Mouse (Mus musculus): ENCODE results near the gene Smg7. TPM values are rescaled to one million over a fixed set of nuclear protein-coding genes. Genes with fewer than 3 reads are reported as not detected.
A peak's percentile ranks its signal among the peaks of the same experiment; 100 is the strongest.
"Not testable (repeated sequence)": the region's sequence is repeated elsewhere in the genome, so short reads cannot be mapped to it uniquely, and the experiment has no call there.

Smg7 gene
- polyA plus RNA-seq, 1 experiment from 2014 or later = 10.3 TPM

- DNase-seq (ENCODE audit: low spot score) = no peak
- Histone ChIP-seq H3K27me3 (ENCODE audit: control insufficient read depth, insufficient read depth, low read length) (no peaks in the 10 kb centered on the region), H3K36me3 (ENCODE audit: control insufficient read depth, insufficient read depth, low read length) (no peaks in the 10 kb centered on the region), H3K4me1 (replicated peaks; ENCODE audit: control insufficient read depth, insufficient read depth) (no peaks in the 10 kb centered on the region; the same call in 1 of the 2 replicates), H3K9me3 (ENCODE audit: control insufficient read depth, low read length) (no peaks in the 10 kb centered on the region), H3K9ac (ENCODE audit: low read length) (peak overlapping the region; percentile 66), H3K4me2 (replicated peaks; ENCODE audit: low read depth) (peak overlapping the region; percentile 99), H3K27ac (replicated peaks) (peak overlapping the region; percentile 99), H3K4me3 (ENCODE audit: low read depth, low read length) (peak overlapping the region; percentile 97)
- WGBS = under 1% methylated on average over 36 of the region's 36 CpGs
- peak; percentile 14; the same call in 1 of the 2 replicates for ATAC-seq (ENCODE audit: low FRiP score, low TSS enrichment)
- TF ChIP-seq EP300 (optimal IDR thresholded peaks at IDR 0.05) = no peak
- TF ChIP-seq CTCF (IDR thresholded peaks at IDR 0.05; ENCODE audit: low read depth) = no peak
These were observed 1.2 kb upstream of the Smg7 start for GRCm38 (mm10) chr1:152903591-152904135.

DNA sequence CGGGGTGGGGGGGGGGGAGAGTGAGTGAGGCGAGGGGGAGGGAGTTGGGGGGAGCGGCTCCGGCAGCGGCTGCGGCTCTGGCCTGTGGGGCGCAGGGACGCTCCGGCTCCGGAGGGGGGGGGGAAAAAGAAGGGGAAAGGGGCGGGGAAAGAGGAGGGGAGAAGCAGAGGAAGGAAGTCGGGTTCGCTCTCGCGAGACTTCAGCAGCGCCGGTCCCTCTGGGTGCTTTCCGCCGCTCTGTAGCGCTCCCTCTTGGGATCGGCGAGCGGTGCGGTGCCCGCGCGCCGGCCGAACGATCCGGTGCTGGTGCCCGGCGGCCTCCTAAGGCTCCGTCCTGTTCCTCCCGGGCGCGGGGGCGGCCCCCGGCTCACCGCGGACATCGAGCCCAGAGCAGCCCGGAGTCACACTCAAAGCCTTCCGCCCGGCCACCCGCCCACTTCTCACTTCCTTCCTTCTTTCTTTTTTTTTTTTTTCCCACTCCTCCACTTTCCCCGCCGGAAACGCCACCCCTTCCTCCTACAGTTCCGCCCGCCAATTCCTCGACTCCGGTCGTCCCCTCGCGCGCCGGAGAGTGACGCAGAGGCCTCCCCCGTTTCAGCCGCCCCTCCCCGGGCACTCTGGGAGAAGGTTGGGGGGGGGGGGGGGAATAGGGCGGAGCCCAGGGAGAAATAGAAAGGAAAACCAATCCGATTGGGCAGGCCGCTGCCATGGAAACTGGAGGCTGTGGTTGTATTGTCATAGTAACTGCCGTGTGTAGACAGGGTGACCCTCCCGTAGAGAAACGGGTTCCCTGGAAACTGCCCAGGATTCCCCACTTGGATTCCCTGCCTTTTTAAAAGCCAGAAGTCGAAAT is 445 bp upstream of the Smg7 start:
- 0% methylated on average over 41 of the region's 69 CpGs for WGBS
- H3K9me3 ChIP-seq (ENCODE audit: control insufficient read depth, low read length) = no peaks in the 10 kb centered on the region
- TF ChIP-seq CTCF (IDR thresholded peaks at IDR 0.05; ENCODE audit: low read depth) (no peak), EP300 (optimal IDR thresholded peaks at IDR 0.05) (peak; percentile 96)
- H3K4me1 ChIP-seq (replicated peaks; ENCODE audit: control insufficient read depth, insufficient read depth) = no peaks in the 10 kb centered on the region; the same call in 1 of the 2 replicates
- peak overlapping the region; percentile 93 for H3K9ac ChIP-seq (ENCODE audit: low read length)
- H3K27ac ChIP-seq (replicated peaks) = peak overlapping the region; percentile 99
- ATAC-seq (ENCODE audit: low FRiP score, low TSS enrichment) (peak; percentile 89), DNase-seq (ENCODE audit: low spot score) (peak; percentile 97)
- H3K4me2 ChIP-seq (replicated peaks; ENCODE audit: low read depth) = peak overlapping the region; percentile 99
- H3K4me3 ChIP-seq (ENCODE audit: low read depth, low read length) = peak overlapping the region; percentile 97
- no peaks in the 10 kb centered on the region for H3K27me3 ChIP-seq (ENCODE audit: control insufficient read depth, insufficient read depth, low read length)
- H3K36me3 ChIP-seq (ENCODE audit: control insufficient read depth, insufficient read depth, low read length) = no peaks in the 10 kb centered on the region

DNA sequence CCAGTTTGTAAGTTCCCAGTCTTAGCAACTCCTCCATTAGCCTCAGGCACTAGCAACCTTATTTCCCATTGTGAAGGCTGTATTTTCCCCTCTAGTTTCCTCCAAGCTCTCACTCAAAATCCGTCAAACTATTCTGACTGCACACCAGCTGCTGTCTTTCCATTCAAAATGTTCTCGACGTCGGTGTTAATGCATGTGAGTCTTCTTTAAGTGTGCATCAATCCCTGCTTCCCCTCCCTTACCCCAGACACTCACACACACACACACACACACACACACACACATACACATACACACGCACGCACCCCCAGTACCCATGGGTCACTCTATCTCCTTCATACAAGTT is 1.1 kb downstream of the Smg7 start:
- TF ChIP-seq EP300 (optimal IDR thresholded peaks at IDR 0.05) (no peak), CTCF (IDR thresholded peaks at IDR 0.05; ENCODE audit: low read depth) (no peak)
- Histone ChIP-seq H3K27me3 (ENCODE audit: control insufficient read depth, insufficient read depth, low read length) (no peaks in the 10 kb centered on the region), H3K4me3 (ENCODE audit: low read depth, low read length) (peak overlapping the region; percentile 97), H3K36me3 (ENCODE audit: control insufficient read depth, insufficient read depth, low read length) (no peaks in the 10 kb centered on the region), H3K9me3 (ENCODE audit: control insufficient read depth, low read length) (no peaks in the 10 kb centered on the region), H3K4me1 (replicated peaks; ENCODE audit: control insufficient read depth, insufficient read depth) (no peaks in the 10 kb centered on the region; the same call in 1 of the 2 replicates), H3K27ac (replicated peaks) (peak overlapping the region; percentile 99; the same call in 1 of the 2 replicates), H3K4me2 (replicated peaks; ENCODE audit: low read depth) (peak overlapping the region; percentile 86), H3K9ac (ENCODE audit: low read length) (peak overlapping the region; percentile 93)
- WGBS = 1% methylated on average over 6 of the region's 6 CpGs
- ATAC-seq (ENCODE audit: low FRiP score, low TSS enrichment) (no peak), DNase-seq (ENCODE audit: low spot score) (no peak)

DNA sequence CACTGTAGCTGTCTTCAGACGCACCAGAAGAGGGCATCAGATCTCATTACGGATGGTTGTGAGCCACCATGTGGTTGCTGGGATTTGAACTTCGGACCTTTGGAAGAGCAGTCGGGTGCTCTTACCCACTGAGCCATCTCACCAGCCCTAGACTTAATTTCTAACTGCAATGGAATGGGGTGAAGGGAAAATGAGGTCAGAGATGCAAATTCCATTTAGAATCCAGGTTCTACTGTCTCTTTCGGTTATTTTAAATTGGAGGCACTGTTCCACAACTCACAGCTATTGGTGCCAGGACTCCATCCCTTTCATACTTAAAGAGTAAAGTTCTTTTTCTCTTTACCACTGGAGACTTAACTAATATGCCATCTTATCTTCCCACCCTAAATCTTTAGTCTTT is 14.4 kb downstream of the Smg7 start:
- not testable (repeated sequence) for DNase-seq (ENCODE audit: low spot score); ATAC-seq (ENCODE audit: low FRiP score, low TSS enrichment); H3K4me3 ChIP-seq (ENCODE audit: low read depth, low read length); H3K4me1 ChIP-seq (replicated peaks; ENCODE audit: control insufficient read depth, insufficient read depth); H3K9ac ChIP-seq (ENCODE audit: low read length); H3K27ac ChIP-seq (replicated peaks); H3K27me3 ChIP-seq (ENCODE audit: control insufficient read depth, insufficient read depth, low read length); H3K4me2 ChIP-seq (replicated peaks; ENCODE audit: low read depth); H3K36me3 ChIP-seq (ENCODE audit: control insufficient read depth, insufficient read depth, low read length); H3K9me3 ChIP-seq (ENCODE audit: control insufficient read depth, low read length)
- WGBS = 91% methylated on average over 3 of the region's 5 CpGs

- H3K9me3 ChIP-seq (ENCODE audit: control insufficient read depth, low read length) = no peaks in the 10 kb centered on the region
- no peak overlapping the region for H3K4me3 ChIP-seq (ENCODE audit: low read depth, low read length)
- no peaks in the 10 kb centered on the region for H3K4me1 ChIP-seq (replicated peaks; ENCODE audit: control insufficient read depth, insufficient read depth)
- no peak overlapping the region for H3K9ac ChIP-seq (ENCODE audit: low read length)
- no peak overlapping the region for H3K27ac ChIP-seq (replicated peaks)
- TF ChIP-seq CTCF (IDR thresholded peaks at IDR 0.05; ENCODE audit: low read depth) (no peak), EP300 (optimal IDR thresholded peaks at IDR 0.05) (no peak)
- H3K27me3 ChIP-seq (ENCODE audit: control insufficient read depth, insufficient read depth, low read length) = no peaks in the 10 kb centered on the region
- WGBS = 63% methylated on average over 3 of the region's 3 CpGs
- H3K4me2 ChIP-seq (replicated peaks; ENCODE audit: low read depth) = no peak overlapping the region
- ATAC-seq (ENCODE audit: low FRiP score, low TSS enrichment) (no peak), DNase-seq (ENCODE audit: low spot score) (no peak)
- H3K36me3 ChIP-seq (ENCODE audit: control insufficient read depth, insufficient read depth, low read length) = peaks cover 7% of the 10 kb centered on the region; the same call in 1 of the 2 replicates
These were observed 31.4 kb downstream of the Smg7 start for GRCm38 (mm10) chr1:152871031-152871430.

- no peak overlapping the region for H3K27ac ChIP-seq (replicated peaks)
- TF ChIP-seq CTCF (IDR thresholded peaks at IDR 0.05; ENCODE audit: low read depth) (no peak), EP300 (optimal IDR thresholded peaks at IDR 0.05) (no peak)
- H3K36me3 ChIP-seq (ENCODE audit: control insufficient read depth, insufficient read depth, low read length) = peaks cover 10% of the 10 kb centered on the region; the same call in 1 of the 2 replicates
- H3K4me3 ChIP-seq (ENCODE audit: low read depth, low read length) = no peak overlapping the region
- no peaks in the 10 kb centered on the region for H3K27me3 ChIP-seq (ENCODE audit: control insufficient read depth, insufficient read depth, low read length)
- no peaks in the 10 kb centered on the region for H3K9me3 ChIP-seq (ENCODE audit: control insufficient read depth, low read length)
- H3K4me1 ChIP-seq (replicated peaks; ENCODE audit: control insufficient read depth, insufficient read depth) = no peaks in the 10 kb centered on the region
- H3K9ac ChIP-seq (ENCODE audit: low read length) = no peak overlapping the region
- no peak for ATAC-seq (ENCODE audit: low FRiP score, low TSS enrichment)
- whole genome bisulfite sequencing = 80% methylated on average over 6 of the region's 6 CpGs
- H3K4me2 ChIP-seq (replicated peaks; ENCODE audit: low read depth) = no peak overlapping the region
- no peak for DNase-seq (ENCODE audit: low spot score)
These were observed 32.5 kb downstream of the Smg7 start for GRCm38 (mm10) chr1:152869901-152870300.

Data from stomach, postnatal 0 days (tissue).